Mouse (Mus musculus) spleen, adult 2 months (tissue): ENCODE data around the gene Zfp975.
"Not testable (repeated sequence)": the region's sequence is repeated elsewhere in the genome, so short reads cannot be mapped to it uniquely, and the experiment has no call there.

Source experiments
- CTCF ChIP-seq: fragments of 200-500 bp; IDR thresholded peaks from 2 replicates; pipeline ENCODE4 v1.5.1; 2011; ENCODE audit warnings: mild to moderate bottlenecking, inconsistent platforms; ENCODE audit not compliant: insufficient read depth, insufficient read length, insufficient replicate concordance; ENCODE audit errors: extremely low read depth
- POLR2A ChIP-seq: fragments of 200-500 bp; IDR thresholded peaks from 2 replicates; pipeline ENCODE4 v1.6.1; 2011; ENCODE audit warnings: low read depth, low read length, inconsistent platforms

DNA sequence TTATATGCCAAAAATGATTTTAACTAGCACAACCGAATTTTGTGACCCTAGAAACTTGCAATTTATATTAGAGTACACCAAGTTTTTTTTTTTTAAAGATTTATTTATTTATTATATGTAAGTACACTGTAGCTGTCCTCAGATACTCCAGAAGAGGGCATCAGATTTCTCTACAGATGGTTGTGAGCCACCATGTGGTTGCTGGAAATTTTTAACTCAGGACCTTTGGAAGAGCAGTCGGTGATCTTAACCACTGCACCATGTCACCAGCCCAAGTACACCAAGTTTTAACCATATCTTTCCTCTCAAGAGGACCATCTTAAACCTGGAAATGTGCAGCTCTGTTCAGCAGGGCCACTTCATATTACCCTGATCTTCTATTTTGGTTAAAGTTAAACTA lies 37.3 kb downstream of the Zfp975 start:
- not testable (repeated sequence) for TF ChIP-seq POLR2A, CTCF
